Mouse (Mus musculus) small intestine, adult 2 months (tissue): ENCODE measurements around the gene Rbm42. TPM values are rescaled to one million over a fixed set of nuclear protein-coding genes. Genes with fewer than 3 reads are reported as not detected.
A peak's percentile ranks its signal among the peaks of the same experiment; 100 is the strongest.

Source experiments
- H3K27ac ChIP-seq: fragments of 200-500 bp; 2 replicates; pipeline ENCODE4 v1.5.1; 2012; ENCODE audit warnings: low read depth, low read length, control low read depth, inconsistent platforms; ENCODE audit not compliant: insufficient read depth
- H3K27me3 ChIP-seq: fragments of 200-500 bp; 2 replicates; pipeline ENCODE4 v1.6.1; 2012; ENCODE audit warnings: mild to moderate bottlenecking, moderate library complexity, low read length, inconsistent platforms; ENCODE audit not compliant: control insufficient read depth, insufficient read depth
- H3K36me3 ChIP-seq: fragments of 200-500 bp; 2 replicates; pipeline ENCODE4 v1.6.1; 2012; ENCODE audit warnings: mild to moderate bottlenecking, low read length, control low read depth, inconsistent platforms; ENCODE audit not compliant: control insufficient read depth, insufficient read depth
- H3K4me1 ChIP-seq: fragments of 200-500 bp; 2 replicates; pipeline ENCODE4 v1.6.1; 2012; ENCODE audit warnings: low read length, inconsistent platforms, mixed read lengths; ENCODE audit not compliant: control insufficient read depth, insufficient read depth, insufficient read length
- H3K4me3 ChIP-seq: fragments of 200-500 bp; 2 replicates; pipeline ENCODE4 v1.5.1; 2012; ENCODE audit warnings: low read depth, mild to moderate bottlenecking, control low read depth, inconsistent platforms, low read length, moderate library complexity
- CTCF ChIP-seq: fragments of 200-500 bp; IDR thresholded peaks from 2 replicates; pipeline ENCODE4 v1.5.1; 2012; ENCODE audit warnings: low read depth, mild to moderate bottlenecking, control low read depth, inconsistent platforms, low read length, moderate library complexity, mixed read lengths; ENCODE audit not compliant: insufficient replicate concordance, insufficient read length; ENCODE audit errors: extremely low read depth
- POLR2A ChIP-seq: fragments of 200-500 bp; IDR thresholded peaks from 2 replicates; pipeline ENCODE4 v1.6.1; 2012; ENCODE audit warnings: low read depth, mild to moderate bottlenecking, control low read depth, inconsistent platforms, low read length, moderate library complexity
- WGBS: fragments of 180-500 bp; shearing (Covaris S2); methylation state at CpG from one replicate; pipeline ENCODE4 v1.1.7; 2018; 5-methylcytosine and 5-hydroxymethylcytosine counted together
- polyA plus RNA-seq: library from polyadenylated mRNA; depleted of rRNA; stranded (reverse); fragments of >200 nt; gene quantifications from 2 replicates; pipeline ENCODE4 v1.2.3, GENCODE M21; 2012

The Rbm42 gene
- polyA plus RNA-seq, 1 experiment: 94.9 TPM

DNA sequence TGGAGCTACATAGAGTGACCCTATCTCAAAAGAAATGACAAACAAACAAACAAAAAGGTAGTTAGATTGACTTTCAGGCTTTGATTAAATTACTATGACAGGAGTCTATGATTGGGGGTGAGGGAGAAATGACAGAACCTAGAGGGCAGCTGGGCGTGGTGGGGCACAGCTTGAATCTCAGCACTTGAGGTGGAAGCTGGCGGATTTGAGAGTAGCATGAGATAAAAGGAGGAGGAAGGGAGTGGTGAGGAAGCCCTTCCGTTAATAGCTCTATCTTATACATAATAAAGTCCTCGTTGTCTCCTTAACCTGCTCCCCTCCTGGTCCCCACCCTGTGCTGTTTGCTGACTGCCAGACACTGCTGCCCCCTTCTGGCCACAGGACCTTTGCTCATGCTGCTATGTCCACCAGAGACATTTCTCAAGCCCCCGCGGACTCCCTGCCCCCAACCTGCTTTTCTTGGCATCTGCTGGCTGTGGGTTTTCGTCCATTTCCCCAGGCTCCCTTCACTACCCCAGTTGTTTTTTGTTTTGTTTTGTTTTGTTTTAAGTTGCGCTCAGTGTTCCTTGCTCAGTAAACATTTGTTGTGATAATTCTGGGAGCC, 42.3 kb downstream of the Rbm42 start:
- Histone ChIP-seq H3K4me1 (peaks cover 9% of the 10 kb centered on the region), H3K36me3 (no peaks in the 10 kb centered on the region), H3K27me3 (no peaks in the 10 kb centered on the region), H3K27ac (no peak overlapping the region), H3K4me3 (no peak overlapping the region)
- TF ChIP-seq POLR2A (no peak), CTCF (peak; percentile 82)
- 17% methylated on average over 8 of the region's 8 CpGs for WGBS

DNA sequence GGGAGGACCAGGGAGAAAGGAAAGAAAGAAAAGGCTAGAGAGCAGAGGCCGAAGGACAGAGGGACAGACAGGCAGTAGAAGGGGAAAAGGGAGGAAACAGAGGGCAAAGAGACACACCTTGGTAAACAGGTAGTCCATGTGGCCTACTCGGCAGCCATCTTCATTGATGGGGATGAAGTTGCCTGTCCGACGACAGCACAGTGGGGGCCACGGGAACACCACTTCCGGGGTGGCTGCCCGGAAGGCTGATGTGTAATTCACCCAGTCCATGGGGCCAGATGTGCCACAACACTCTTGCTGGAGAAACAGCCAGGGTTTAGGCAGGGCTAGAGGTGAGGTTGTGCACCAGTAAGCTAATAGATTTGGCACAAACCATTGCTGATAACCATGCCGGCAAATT, 45.2 kb downstream of the Rbm42 start:
- Histone ChIP-seq H3K27ac (no peak overlapping the region), H3K36me3 (no peaks in the 10 kb centered on the region), H3K27me3 (no peaks in the 10 kb centered on the region), H3K4me3 (no peak overlapping the region), H3K4me1 (peaks cover 15% of the 10 kb centered on the region)
- TF ChIP-seq POLR2A: no peak
- TF ChIP-seq CTCF: no peak
- WGBS: 70% methylated on average over 8 of the region's 8 CpGs

DNA sequence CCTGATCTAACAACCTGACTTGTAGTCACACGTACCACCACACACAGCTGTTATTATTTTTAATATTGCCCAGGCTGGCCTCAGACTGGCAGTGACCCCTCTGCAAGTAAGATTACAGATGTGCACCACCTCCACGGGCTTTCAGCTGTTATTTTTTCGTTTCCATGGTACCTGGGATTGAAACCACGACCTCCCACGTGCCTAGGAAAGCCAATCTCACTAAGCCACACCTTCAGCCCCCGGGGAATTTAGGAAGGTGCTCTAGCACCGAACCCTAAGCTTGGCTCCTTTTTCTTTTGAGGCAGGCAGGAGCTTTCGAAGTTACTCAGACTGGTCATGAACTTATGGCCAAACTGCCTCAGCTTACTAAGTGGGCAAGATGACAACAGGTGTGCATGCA, 45.7 kb downstream of the Rbm42 start:
- TF ChIP-seq POLR2A (no peak), CTCF (no peak)
- 70% methylated on average over 8 of the region's 8 CpGs for WGBS

DNA sequence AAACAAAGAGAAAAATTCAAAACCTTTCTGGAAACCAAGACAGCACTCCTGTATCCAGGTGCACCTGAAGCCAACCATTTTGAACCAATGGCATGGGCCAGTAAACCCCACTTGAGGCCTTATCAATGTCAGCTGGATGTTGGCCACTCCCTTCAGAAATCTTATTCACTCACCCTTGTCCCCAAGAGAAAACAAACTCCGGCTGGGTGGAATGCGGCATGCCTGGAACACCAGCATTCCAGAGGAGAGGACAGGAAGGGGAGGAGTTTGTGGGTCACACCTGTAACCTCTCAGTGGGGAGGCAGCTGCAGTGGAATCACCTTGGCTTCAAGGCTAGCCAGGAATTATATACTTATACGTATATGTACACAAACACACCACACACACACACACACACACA, 47.5 kb downstream of the Rbm42 start:
- WGBS: 16% methylated on average over 3 of the region's 3 CpGs
- H3K27ac ChIP-seq: peak overlapping the region; percentile 52
- no peak for TF ChIP-seq CTCF
- TF ChIP-seq POLR2A: no peak
- H3K4me3 ChIP-seq: no peak overlapping the region
- no peaks in the 10 kb centered on the region for H3K27me3 ChIP-seq
- H3K4me1 ChIP-seq: peaks cover 16% of the 10 kb centered on the region
- no peaks in the 10 kb centered on the region for H3K36me3 ChIP-seq

More for the DNA sequence above, 45.7 kb downstream of the Rbm42 start:
- H3K4me1 ChIP-seq: peaks cover 18% of the 10 kb centered on the region
- H3K36me3 ChIP-seq: no peaks in the 10 kb centered on the region
- no peak overlapping the region for H3K27ac ChIP-seq
- no peaks in the 10 kb centered on the region for H3K27me3 ChIP-seq
- H3K4me3 ChIP-seq: no peak overlapping the region

DNA sequence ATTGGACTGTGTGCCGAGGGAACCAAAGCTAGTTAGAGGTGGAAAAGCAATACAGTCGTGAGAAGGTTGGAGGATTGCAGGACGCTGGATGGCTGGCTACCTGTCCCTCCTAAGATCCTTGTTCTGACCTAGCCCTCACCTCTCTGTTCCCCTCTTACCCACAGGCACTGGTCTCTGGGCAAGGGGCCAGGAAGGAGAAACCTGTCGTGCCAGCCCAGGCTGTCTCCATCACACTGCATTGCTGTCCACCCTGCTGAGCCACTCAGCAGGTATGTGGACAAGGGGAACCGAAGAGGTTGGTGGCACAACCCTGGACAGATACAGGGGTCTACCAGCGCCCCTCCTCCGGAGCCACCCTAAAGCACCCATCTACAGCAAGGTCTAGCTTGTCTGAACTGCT, 49.5 kb downstream of the Rbm42 start:
- 41% methylated on average over 7 of the region's 7 CpGs for WGBS
- Histone ChIP-seq H3K36me3 (no peaks in the 10 kb centered on the region), H3K4me3 (no peak overlapping the region), H3K4me1 (peaks cover 13% of the 10 kb centered on the region; the same call in 1 of the 2 replicates), H3K27me3 (no peaks in the 10 kb centered on the region), H3K27ac (peak overlapping the region; percentile 32)
- TF ChIP-seq CTCF (no peak), POLR2A (no peak)

DNA sequence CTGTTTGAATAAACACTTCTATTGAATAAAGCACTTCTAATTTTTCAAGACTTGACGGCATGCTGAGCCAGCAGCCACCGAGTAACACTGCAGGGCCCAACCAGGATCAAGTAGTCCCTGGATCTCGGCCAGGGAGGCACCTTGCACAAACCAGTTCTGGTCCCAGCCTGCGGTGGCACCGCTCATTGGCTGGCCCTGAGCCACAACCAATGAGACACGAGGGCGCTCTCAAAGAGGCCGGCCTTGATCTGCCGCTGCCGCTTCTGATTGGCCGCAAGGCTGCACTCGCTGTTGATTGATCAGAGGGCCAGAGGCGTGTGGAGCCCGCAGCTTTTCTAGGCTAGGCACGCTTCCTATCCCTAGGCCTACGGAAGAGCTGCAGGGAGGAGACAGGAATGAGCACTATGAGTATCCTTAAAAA, 50.2 kb downstream of the Rbm42 start:
- under 1% methylated on average over 16 of the region's 16 CpGs for WGBS
- TF ChIP-seq CTCF (no peak), POLR2A (no peak)
- no peaks in the 10 kb centered on the region for H3K27me3 ChIP-seq
- no peaks in the 10 kb centered on the region for H3K36me3 ChIP-seq
- H3K4me3 ChIP-seq: peak overlapping the region; percentile 14; the same call in 1 of the 2 replicates
- peaks cover 13% of the 10 kb centered on the region; the same call in 1 of the 2 replicates for H3K4me1 ChIP-seq
- H3K27ac ChIP-seq: peak overlapping the region; percentile 32; the same call in 1 of the 2 replicates

DNA sequence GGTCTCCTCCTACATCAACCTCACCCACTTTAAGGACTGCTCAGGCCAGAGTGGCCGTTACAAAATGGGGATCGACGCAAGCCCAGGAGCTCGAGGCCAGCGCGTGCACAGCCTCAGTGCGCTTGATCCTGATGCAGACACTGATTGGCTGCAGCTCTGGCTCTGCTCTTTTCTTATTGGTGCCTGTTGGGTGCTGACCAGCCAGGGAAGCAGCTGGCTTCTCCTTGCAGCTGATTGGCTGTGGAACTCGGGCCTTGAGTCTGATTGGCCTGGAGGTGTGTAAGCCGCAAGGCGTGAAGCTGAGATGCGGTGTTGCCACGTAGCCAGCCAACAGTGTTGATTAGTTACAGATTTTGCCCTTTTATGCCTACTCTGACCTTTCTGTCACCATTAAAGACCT, 51.3 kb downstream of the Rbm42 start, which contains the start of gene Zbtb32:
Gene Zbtb32, minus strand, starts transcription at position 124 of the 400 bp plus-strand sequence.
- H3K4me1 ChIP-seq: peaks cover 19% of the 10 kb centered on the region; the same call in 1 of the 2 replicates
- no peaks in the 10 kb centered on the region for H3K36me3 ChIP-seq
- peak within 1 kb of the TSS; percentile 14; the same call in 1 of the 2 replicates for H3K4me3 ChIP-seq
- 94% methylated on average over 12 of the region's 12 CpGs for WGBS
- H3K27me3 ChIP-seq: no peaks in the 10 kb centered on the region
- TF ChIP-seq CTCF: no peak
- TF ChIP-seq POLR2A: no peak
- H3K27ac ChIP-seq: no peak within 1 kb of the TSS

DNA sequence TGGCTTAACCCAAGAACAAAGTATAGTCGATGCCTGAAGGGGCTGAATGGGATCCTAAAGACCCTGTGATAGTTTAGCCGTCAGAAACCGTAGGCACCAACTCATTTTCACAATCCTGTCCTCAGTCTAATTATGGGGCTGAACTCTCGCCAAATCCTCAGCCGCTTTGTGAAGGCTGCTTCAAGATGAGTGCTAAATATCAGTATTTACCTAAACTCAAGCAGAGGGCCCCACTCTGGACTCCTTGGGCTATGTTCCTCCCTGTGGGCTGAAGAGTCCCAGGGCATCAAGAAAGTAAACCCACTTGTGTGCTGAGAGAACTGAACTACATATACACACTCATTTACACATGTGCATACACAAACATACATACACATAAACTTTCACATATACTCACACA, 53.3 kb downstream of the Rbm42 start:
- H3K4me3 ChIP-seq: no peak overlapping the region
- WGBS: 90% methylated on average over 5 of the region's 5 CpGs
- TF ChIP-seq CTCF: no peak
- no peak for TF ChIP-seq POLR2A
- no peak overlapping the region for H3K27ac ChIP-seq
- no peaks in the 10 kb centered on the region for H3K36me3 ChIP-seq
- H3K4me1 ChIP-seq: peaks cover 12% of the 10 kb centered on the region; the same call in 1 of the 2 replicates
- no peaks in the 10 kb centered on the region for H3K27me3 ChIP-seq
